Mouse (Mus musculus): Measurements from ENCODE around the gene Shisa9.

The Shisa9 gene

GRCm38 (mm10) chr16:12076270-12076669 lies 92.4 kb downstream of the Shisa9 start:
- DNase-seq = no peak

- DNase-seq = no peak
These were observed 92.8 kb downstream of the Shisa9 start for GRCm38 (mm10) chr16:12076700-12077099.

GRCm38 (mm10) chr16:12083082-12083481 lies 99.2 kb downstream of the Shisa9 start:
- no peak for DNase-seq

GRCm38 (mm10) chr16:12090604-12091235 lies 106.8 kb downstream of the Shisa9 start:
- no peak for DNase-seq

- no peak for DNase-seq
These were observed 109.3 kb downstream of the Shisa9 start for GRCm38 (mm10) chr16:12093253-12093652.

GRCm38 (mm10) chr16:12094784-12095315 lies 110.9 kb downstream of the Shisa9 start:
- DNase-seq = no peak

GRCm38 (mm10) chr16:12095365-12095764 lies 111.5 kb downstream of the Shisa9 start:
- no peak for DNase-seq

- DNase-seq = no peak
These were observed 124.5 kb downstream of the Shisa9 start for GRCm38 (mm10) chr16:12108436-12108835.

- no peak for DNase-seq
These were observed 127.0 kb downstream of the Shisa9 start for GRCm38 (mm10) chr16:12110851-12111437.

- DNase-seq = no peak
These were observed 130.5 kb downstream of the Shisa9 start for GRCm38 (mm10) chr16:12114396-12114795.

- DNase-seq = no peak
These were observed 131.3 kb downstream of the Shisa9 start for GRCm38 (mm10) chr16:12115040-12115856.

GRCm38 (mm10) chr16:12116926-12117325 lies 133.0 kb downstream of the Shisa9 start:
- DNase-seq = no peak

- no peak for DNase-seq
These were observed 135.6 kb downstream of the Shisa9 start for GRCm38 (mm10) chr16:12119463-12119862.

- no peak for DNase-seq
These were observed 145.9 kb downstream of the Shisa9 start for GRCm38 (mm10) chr16:12129782-12130181.

- no peak for DNase-seq
These were observed 162.8 kb downstream of the Shisa9 start for GRCm38 (mm10) chr16:12146666-12147065.

GRCm38 (mm10) chr16:12151986-12152385 lies 168.1 kb downstream of the Shisa9 start:
- DNase-seq = no peak

GRCm38 (mm10) chr16:12154476-12154875 lies 170.6 kb downstream of the Shisa9 start:
- DNase-seq = no peak

GRCm38 (mm10) chr16:12173482-12174041 lies 189.6 kb downstream of the Shisa9 start:
- no peak for DNase-seq

GRCm38 (mm10) chr16:12178031-12178430 lies 194.1 kb downstream of the Shisa9 start:
- no peak for DNase-seq

- no peak for DNase-seq
These were observed 205.8 kb downstream of the Shisa9 start for GRCm38 (mm10) chr16:12189739-12190138.

- DNase-seq = no peak
These were observed 212.9 kb downstream of the Shisa9 start for GRCm38 (mm10) chr16:12196841-12197240.

- DNase-seq = no peak
These were observed 213.7 kb downstream of the Shisa9 start for GRCm38 (mm10) chr16:12197611-12198010.

GRCm38 (mm10) chr16:12201216-12201615 lies 217.3 kb downstream of the Shisa9 start:
- no peak for DNase-seq

Measured in thymus, adult 18-20 months (tissue).